Mouse (Mus musculus): ENCODE data around the gene Khsrp.

DNA sequence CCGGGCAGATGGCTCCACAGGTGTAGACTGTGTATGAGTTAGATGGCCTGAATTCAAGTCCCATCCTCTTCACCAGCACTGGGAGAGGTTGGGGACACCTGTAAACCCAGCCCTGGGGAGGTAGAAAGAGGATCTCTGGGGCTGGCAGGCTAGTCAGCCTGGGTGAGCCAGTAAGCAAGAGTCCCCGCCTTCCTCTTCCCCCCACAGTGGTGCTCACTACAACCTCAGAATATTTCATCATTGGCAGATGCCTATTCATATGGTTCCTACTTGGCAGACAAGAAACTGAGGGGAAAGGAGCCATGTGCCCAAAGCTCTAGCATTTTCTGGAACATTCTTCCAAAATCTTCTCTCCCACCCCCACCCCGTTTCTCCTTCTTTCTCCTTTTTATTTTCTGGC, 17.5 kb upstream of the Khsrp start:
- TF ChIP-seq CTCF (IDR thresholded peaks at IDR 0.05; ENCODE audit: insufficient read depth, low read length) (no peak), POLR2A (IDR thresholded peaks at IDR 0.05; ENCODE audit: borderline replicate concordance, extremely low read depth, low read depth, low read length) (no peak)

Data from lung, adult 2 months (tissue).